Comparison of ENCODE assay signal across 8 mouse cellular contexts in the genomic region with DNA sequence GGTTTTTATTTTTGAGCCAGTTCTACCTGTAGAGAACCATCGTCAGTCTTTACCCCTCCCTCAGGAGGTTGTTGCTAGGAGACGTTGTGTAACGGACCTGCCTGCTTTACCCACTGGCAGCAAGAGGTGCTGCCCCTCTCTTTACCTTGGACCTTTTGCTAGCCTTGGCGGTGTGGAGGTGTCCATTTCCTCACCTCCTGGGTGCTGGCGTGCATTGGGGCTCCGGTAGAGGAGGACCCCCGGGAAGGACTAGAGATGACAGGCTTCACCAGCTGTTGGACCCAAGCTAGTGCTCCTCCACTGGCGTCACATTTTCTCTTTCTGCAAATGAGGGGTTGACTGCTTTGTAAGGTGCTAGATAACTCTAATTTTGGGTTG. TPM values are rescaled to one million over a fixed set of nuclear protein-coding genes. Genes with fewer than 3 reads are reported as not detected.
A peak's percentile ranks its signal among the peaks of the same experiment; 100 is the strongest.
DNase-seq lines count a peak whose midpoint lies in the region; ATAC-seq and TF ChIP-seq lines count a peak whose summit lies in the region.

No protein-coding gene starts in this region.

- TF ChIP-seq CTCF in layer of hippocampus, adult 2 months (conservative IDR thresholded peaks at IDR 0.05): no peak
- TF ChIP-seq CTCF in bone marrow macrophage, adult 2 months (IDR thresholded peaks at IDR 0.05; ENCODE audit: low read depth, low read length): no peak
- no peak; the same call in 1 of the 2 replicates for TF ChIP-seq CTCF in forebrain, postnatal 0 days (IDR thresholded peaks at IDR 0.05; ENCODE audit: low read depth)

- peaks cover 3% of the 10 kb centered on the region for H3K4me1 ChIP-seq in bone marrow macrophage, adult 2 months (ENCODE audit: control insufficient read depth, insufficient read depth, low read length)
- H3K4me1 ChIP-seq in forebrain, postnatal 0 days (ENCODE audit: insufficient read depth): peaks cover 11% of the 10 kb centered on the region; the same call in 1 of the 2 replicates

- peak in 1 of 2 experiments; percentile 24 for DNase-seq in layer of hippocampus, adult 2 months (ENCODE audit: low spot score in 2 of 2)
- no peak for DNase-seq in layer of hippocampus, adult 9-11 months
- DNase-seq in forebrain, postnatal 0 days: peak; percentile 73
- no peak for DNase-seq in retina, postnatal 1 day
- no peak for DNase-seq in spleen, postnatal 10 days (ENCODE audit: low spot score in 2 of 2)
- DNase-seq in thymus, postnatal 25 days: no peak

- TF ChIP-seq POLR2A in bone marrow macrophage, adult 2 months (IDR thresholded peaks at IDR 0.05; ENCODE audit: borderline replicate concordance, low read depth, low read length): no peak

- H3K79me2 ChIP-seq in macrophage (ENCODE audit: inconsistent target): peaks cover 64% of the 10 kb centered on the region

- H3K9me3 ChIP-seq in forebrain, postnatal 0 days (ENCODE audit: low read length): no peaks in the 10 kb centered on the region

- WGBS in forebrain, postnatal 0 days: 1% methylated on average over 8 of the region's 8 CpGs
- 0% methylated on average over 8 of the region's 8 CpGs for WGBS in macrophage (ENCODE audit: missing documents)

- H3K4me3 ChIP-seq in layer of hippocampus, adult 2 months: peak overlapping the region; percentile 98
- H3K4me3 ChIP-seq in bone marrow macrophage, adult 2 months (ENCODE audit: insufficient read depth, low read length): peak overlapping the region; percentile 73
- peak overlapping the region; percentile 90 for H3K4me3 ChIP-seq in forebrain, postnatal 0 days (ENCODE audit: low read depth, low read length)
- H3K4me3 ChIP-seq in macrophage (ENCODE audit: inconsistent target): peak overlapping the region; percentile 97

- peak overlapping the region; percentile 82 for H3K9ac ChIP-seq in forebrain, postnatal 0 days

- H3K27me3 ChIP-seq in forebrain, postnatal 0 days (ENCODE audit: insufficient read depth, low read length): no peaks in the 10 kb centered on the region

- no peak; the same call in 1 of the 2 replicates for ATAC-seq in forebrain, postnatal 0 days

- peak overlapping the region; percentile 64 for H3K4me2 ChIP-seq in forebrain, postnatal 0 days (ENCODE audit: low read depth)

- H3K36me3 ChIP-seq in forebrain, postnatal 0 days (ENCODE audit: insufficient read depth): no peaks in the 10 kb centered on the region
- no peaks in the 10 kb centered on the region for H3K36me3 ChIP-seq in macrophage (ENCODE audit: inconsistent target)

- H3K27ac ChIP-seq in layer of hippocampus, adult 2 months: peak overlapping the region; percentile 95
- no peak overlapping the region for H3K27ac ChIP-seq in bone marrow macrophage, adult 2 months (ENCODE audit: insufficient read depth, low read depth, low read length)
- peak overlapping the region; percentile 87 for H3K27ac ChIP-seq in forebrain, postnatal 0 days (ENCODE audit: low read depth, low read length)
- H3K27ac ChIP-seq in macrophage: peak overlapping the region; percentile 46

RNA-seq across cellular contexts. Expression of gene Gm45062, which starts 0.4 kb away (rescaled TPM):
- 1 to 10 TPM; 2.3 to 4.6 TPM for total RNA-seq in layer of hippocampus, adult 2 months (2021)
- polyA plus RNA-seq in bone marrow macrophage, adult 2 months (2012; ENCODE audit: insufficient read depth, insufficient read length, missing spikeins): 2.5 and 3.7 TPM in 2 replicates
- 1.4 and 1.8 TPM in 2 replicates for total RNA-seq in forebrain, postnatal 0 days (2014; rRNA removed)
- 4.4 and 5.4 TPM in 2 replicates for polyA plus RNA-seq in forebrain, postnatal 0 days (2015; fragmentation: Nextera tagmentation; extraction: Ambion mirVana)
- 1 to 10 TPM in 12 of 26 experiments, under 1 TPM in 7, not detected in 7; 0.46 to 3.5 (median 1.2) TPM for total RNA-seq in macrophage (2018; cell fraction: chromatin; rRNA removed)
- 1 to 10 TPM in 22 of 26 experiments, under 1 TPM in 4; 0.62 to 4.4 (median 1.8) TPM for total RNA-seq in macrophage (2018; cell fraction: cytosol; rRNA removed)
- 1 to 10 TPM in 9 of 26 experiments, under 1 TPM in 5, not detected in 12; 0.17 to 3.3 (median 1.7) TPM for total RNA-seq in macrophage (2018; cell fraction: nucleus; rRNA removed)
- polyA plus RNA-seq in macrophage (2018): 1.4 to 3.9 TPM (median 2.7 TPM) in 3 replicates

RNA-seq across cellular contexts. Expression of gene Umad1, which starts 0.6 kb away (rescaled TPM):
- 10 to 100 TPM; 34.6 to 39.0 TPM for total RNA-seq in layer of hippocampus, adult 2 months (2021)
- 15.5 and 16.0 TPM in 2 replicates for polyA plus RNA-seq in bone marrow macrophage, adult 2 months (2012; ENCODE audit: insufficient read depth, insufficient read length, missing spikeins)
- 16.3 and 24.4 TPM in 2 replicates for total RNA-seq in forebrain, postnatal 0 days (2014; rRNA removed)
- polyA plus RNA-seq in forebrain, postnatal 0 days (2015; fragmentation: Nextera tagmentation; extraction: Ambion mirVana): 41.9 and 50.5 TPM in 2 replicates
- 10 to 100 TPM in 22 of 26 experiments, 1 to 10 TPM in 4; 4.2 to 31.7 (median 18.8) TPM for total RNA-seq in macrophage (2018; cell fraction: chromatin; rRNA removed)
- 10 to 100 TPM; 10.4 to 16.9 (median 15.5) TPM for total RNA-seq in macrophage (2018; cell fraction: cytosol; rRNA removed)
- total RNA-seq in macrophage (2018; cell fraction: nucleus; rRNA removed): 10 to 100 TPM; 10.4 to 30.7 (median 19.4) TPM
- 11.1 to 16.2 TPM (median 15.1 TPM) in 3 replicates for polyA plus RNA-seq in macrophage (2018)

RNA-seq across cellular contexts. Expression of gene Rpa3, which starts 0.7 kb away (rescaled TPM):
- total RNA-seq in layer of hippocampus, adult 2 months (2021): 10 to 100 TPM; 11.4 to 16.8 TPM
- 30.5 and 41.0 TPM in 2 replicates for polyA plus RNA-seq in bone marrow macrophage, adult 2 months (2012; ENCODE audit: insufficient read depth, insufficient read length, missing spikeins)
- 34.7 and 38.1 TPM in 2 replicates for total RNA-seq in forebrain, postnatal 0 days (2014; rRNA removed)
- 36.0 and 44.4 TPM in 2 replicates for polyA plus RNA-seq in forebrain, postnatal 0 days (2015; fragmentation: Nextera tagmentation; extraction: Ambion mirVana)
- total RNA-seq in macrophage (2018; cell fraction: chromatin; rRNA removed): 10 to 100 TPM in 3 of 26 experiments, 1 to 10 TPM in 12, not detected in 11; 2.1 to 12.7 (median 7.1) TPM
- total RNA-seq in macrophage (2018; cell fraction: cytosol; rRNA removed): 10 to 100 TPM in 21 of 26 experiments, 1 to 10 TPM in 5; 5.1 to 15.0 (median 11.7) TPM
- 10 to 100 TPM in 6 of 26 experiments, 1 to 10 TPM in 20; 1.1 to 17.7 (median 4.8) TPM for total RNA-seq in macrophage (2018; cell fraction: nucleus; rRNA removed)
- 7.6 to 23.2 TPM (median 12.6 TPM) in 3 replicates for polyA plus RNA-seq in macrophage (2018)

RNA-seq across cellular contexts. Expression of gene Mios, which starts 50.6 kb away (rescaled TPM):
- total RNA-seq in layer of hippocampus, adult 2 months (2021): 10 to 100 TPM; 25.0 to 26.9 TPM
- polyA plus RNA-seq in bone marrow macrophage, adult 2 months (2012; ENCODE audit: insufficient read depth, insufficient read length, missing spikeins): 6.5 and 7.4 TPM in 2 replicates
- 30.5 and 35.7 TPM in 2 replicates for total RNA-seq in forebrain, postnatal 0 days (2014; rRNA removed)
- 18.2 and 22.4 TPM in 2 replicates for polyA plus RNA-seq in forebrain, postnatal 0 days (2015; fragmentation: Nextera tagmentation; extraction: Ambion mirVana)
- 10 to 100 TPM in 20 of 26 experiments, 1 to 10 TPM in 6; 6.4 to 28.2 (median 15.1) TPM for total RNA-seq in macrophage (2018; cell fraction: chromatin; rRNA removed)
- total RNA-seq in macrophage (2018; cell fraction: cytosol; rRNA removed): 1 to 10 TPM; 3.1 to 7.9 (median 4.7) TPM
- total RNA-seq in macrophage (2018; cell fraction: nucleus; rRNA removed): 10 to 100 TPM in 13 of 26 experiments, 1 to 10 TPM in 13; 5.6 to 20.8 (median 10.2) TPM
- 5.1 to 8.0 TPM (median 6.6 TPM) in 3 replicates for polyA plus RNA-seq in macrophage (2018)
